Mouse (Mus musculus) pancreas, adult 10 weeks (tissue): ENCODE results near the gene Gm20532. TPM values are rescaled to one million over a fixed set of nuclear protein-coding genes. Genes with fewer than 3 reads are reported as not detected.

Experiments
- polyA plus RNA-seq: library from polyadenylated mRNA; stranded (reverse); fragments of 350-450 nt; fragmentation: Illumina TruSeq; extraction: RNeasy Lipid Tissue Mini Kit (QIAGEN cat#74804); gene quantifications from one replicate; pipeline ENCODE4 v1.2.3, GENCODE M21; 2015; ENCODE audit warnings: low read depth, low replicate concordance; ENCODE audit not compliant: insufficient read depth

Gene Gm20532
- polyA plus RNA-seq, result not detected

GRCm38 (mm10) chr2:26586294-26587043 is at the start of gene Gm20532:
TSS of gene Gm20532 (plus strand) at chr2:26586639.

DNA sequence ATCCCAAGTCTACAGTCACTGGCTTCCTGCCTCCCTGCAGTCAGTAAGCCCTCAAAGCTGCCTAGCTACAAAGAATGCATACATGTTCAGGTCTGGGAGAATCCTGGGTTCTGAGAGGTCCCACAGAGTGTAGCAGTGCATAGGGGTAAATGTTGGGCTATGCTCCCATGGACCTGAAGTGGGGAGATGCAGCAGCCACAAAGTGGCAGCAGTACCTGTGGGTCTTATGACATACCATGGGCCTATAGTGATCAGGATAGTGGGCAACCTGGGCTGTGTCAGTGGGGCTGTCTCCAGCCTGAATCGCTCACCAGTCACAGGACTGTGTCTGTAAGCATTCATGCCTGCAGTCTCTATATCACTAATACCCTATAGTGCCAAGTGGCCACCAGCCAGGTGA is 6.7 kb upstream of the Gm20532 start, which contains the start of gene Egfl7:
Gene Egfl7, plus strand, starts transcription at position 301 of the 400 bp plus-strand sequence.

GRCm38 (mm10) chr2:26603720-26604671 is 17.6 kb downstream of the Gm20532 start, which contains the start of gene Agpat2:
TSS of gene Agpat2 (minus strand) at chr2:26604417.

DNA sequence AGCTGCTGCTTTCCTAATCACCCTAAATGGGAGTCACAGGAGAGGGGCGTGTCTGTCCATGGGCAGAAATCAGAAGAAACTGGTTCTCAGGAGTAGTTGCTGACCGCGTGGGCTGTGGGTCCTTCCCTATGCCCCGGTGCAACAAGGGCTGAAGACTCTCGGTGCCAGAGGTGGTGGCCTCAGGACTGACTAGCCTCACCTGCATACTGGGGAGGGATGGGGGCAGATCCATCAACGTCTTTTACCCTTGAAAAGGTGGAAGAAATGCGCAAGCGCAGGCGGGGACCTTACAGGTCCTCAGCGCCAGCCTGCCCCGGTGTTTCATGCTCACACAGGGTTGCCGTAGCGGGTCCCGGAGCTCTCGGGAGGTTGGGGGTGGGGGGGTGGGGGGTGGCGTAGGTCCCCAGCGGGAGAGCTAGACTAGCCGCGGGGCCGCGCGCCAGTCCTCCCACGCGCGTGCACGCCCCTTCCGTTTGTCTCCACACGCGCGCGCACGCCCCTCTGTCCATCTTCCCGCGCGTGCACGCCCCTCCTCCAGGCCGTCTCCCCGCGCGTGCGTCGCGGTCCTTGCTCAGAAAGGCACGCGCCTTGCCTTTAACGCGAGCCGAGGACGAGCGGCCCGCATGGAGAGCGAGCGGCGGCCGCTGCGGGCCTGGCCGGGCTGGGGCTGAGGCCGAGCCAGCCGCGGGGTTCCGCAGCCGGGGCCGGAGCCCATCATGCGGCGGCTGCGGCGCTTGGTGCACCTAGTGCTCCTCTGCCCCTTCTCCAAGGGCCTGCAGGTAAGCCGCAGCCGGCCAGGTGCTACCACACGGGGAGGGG is 41.7 kb downstream of the Gm20532 start, which contains the start of gene Fam69b:
Gene Fam69b, plus strand, starts transcription at position 537 of the 819 bp plus-strand sequence.

GRCm38 (mm10) chr2:26671182-26671581 is 84.7 kb downstream of the Gm20532 start, which contains the start of gene Lcn4:
TSS of gene Lcn4 (minus strand) at chr2:26671282.

Other genes starting within 250 kb of the Gm20532 start
- gene Dnlz, start 234.5 kb upstream of the Gm20532 start, polyA plus RNA-seq, result 4.9 TPM
- 1.7 TPM for gene Card9, start 225.7 kb upstream of the Gm20532 start, polyA plus RNA-seq
- 22.5 TPM for gene Snapc4, start 206.0 kb upstream of the Gm20532 start, polyA plus RNA-seq
- gene Entr1, start 197.3 kb upstream of the Gm20532 start, polyA plus RNA-seq, result 38.2 TPM
- gene Pmpca, start 197.3 kb upstream of the Gm20532 start, polyA plus RNA-seq, result 14.2 TPM
- gene Inpp5e, start 177.4 kb upstream of the Gm20532 start, polyA plus RNA-seq, result 4.4 TPM
- gene Sec16a, start 141.4 kb upstream of the Gm20532 start, polyA plus RNA-seq, result 18.6 TPM
- gene Notch1, start 70.0 kb upstream of the Gm20532 start, polyA plus RNA-seq, result 9.8 TPM
- 141 TPM for gene Egfl7, start 6.6 kb upstream of the Gm20532 start, polyA plus RNA-seq
- 12.9 TPM for gene Agpat2, start 17.8 kb downstream of the Gm20532 start, polyA plus RNA-seq
- 1.4 TPM for gene Fam69b, start 41.8 kb downstream of the Gm20532 start, polyA plus RNA-seq
- not detected for gene Lcn4, start 84.6 kb downstream of the Gm20532 start, polyA plus RNA-seq